Mouse (Mus musculus) MEL (cell line): ENCODE data around the gene Chd5. TPM values are rescaled to one million over a fixed set of nuclear protein-coding genes. Genes with fewer than 3 reads are reported as not detected.

Source experiments
- DNase-seq: peaks from one replicate; pipeline ENCODE4 v3.0.0; 2011; ENCODE audit warnings: low read depth, low spot score
- H3K27ac ChIP-seq: 2 replicates; pipeline ENCODE4 v1.5.1; 2012; ENCODE audit warnings: low read depth, mild to moderate bottlenecking, control low read depth, low read length, moderate library complexity; ENCODE audit not compliant: control insufficient read depth
- H3K27me3 ChIP-seq, 2 experiments: fragments of 150-350 bp in 1 of 2; sonication (generic) in 1 of 2; 2 replicates each; pipeline ENCODE4 v1.6.1; 2012; ENCODE audit warnings: low read length in 2 of 2, mild to moderate bottlenecking in 2 of 2, improper control_type of control experiment in 1 of 2, moderate library complexity in 1 of 2; ENCODE audit not compliant: insufficient read depth in 2 of 2, control insufficient read depth in 1 of 2
- H3K36me3 ChIP-seq, 2 experiments: 2 replicates each; pipeline ENCODE4 v1.6.1; 2012 to 2014; ENCODE audit warnings: low read length in 2 of 2, improper control_type of control experiment in 1 of 2, inconsistent platforms in 1 of 2, mild to moderate bottlenecking in 1 of 2; ENCODE audit not compliant: insufficient read depth in 2 of 2, control insufficient read depth in 1 of 2
- H3K4me1 ChIP-seq, 2 experiments: fragments of 150-350 bp in 1 of 2; sonication (generic) in 1 of 2; 2 replicates each; pipeline ENCODE4 v1.6.1; 2012; ENCODE audit warnings: low read length in 2 of 2, improper control_type of control experiment in 1 of 2, mild to moderate bottlenecking in 1 of 2; ENCODE audit not compliant: insufficient read depth in 2 of 2, control insufficient read depth in 1 of 2
- H3K4me3 ChIP-seq, 2 experiments: fragments of 150-350 bp in 1 of 2; sonication (generic) in 1 of 2; 2 replicates each; pipeline ENCODE4 v1.5.1; 2012; ENCODE audit warnings: low read depth in 2 of 2, low read length in 2 of 2, mild to moderate bottlenecking in 2 of 2, moderate library complexity in 2 of 2, control low read depth in 1 of 2, improper control_type of control experiment in 1 of 2; ENCODE audit not compliant: control insufficient read depth in 1 of 2, insufficient read depth in 1 of 2
- H3K79me2 ChIP-seq: 2 replicates; pipeline ENCODE4 v1.6.1; 2012; ENCODE audit warnings: mild to moderate bottlenecking, low read length, moderate library complexity; ENCODE audit not compliant: control insufficient read depth, poor library complexity, insufficient read depth
- H3K9ac ChIP-seq: 2 replicates; pipeline ENCODE4 v1.6.1; 2012; ENCODE audit warnings: low read depth, mild to moderate bottlenecking, control low read depth, low read length, moderate library complexity; ENCODE audit not compliant: control insufficient read depth, poor library complexity, severe bottlenecking
- H3K9me3 ChIP-seq: fragments of 150-350 bp; sonication (generic); replicated peaks from 2 replicates; pipeline ENCODE4 v1.6.1; 2012; ENCODE audit warnings: mild to moderate bottlenecking, low read length, improper control_type of control experiment, moderate library complexity; ENCODE audit not compliant: insufficient read depth
- BHLHE40 ChIP-seq: IDR thresholded peaks from 2 replicates; pipeline ENCODE4 v1.6.1; 2012; ENCODE audit warnings: low read depth, mild to moderate bottlenecking, inconsistent platforms, low read length, improper control_type of control experiment, borderline replicate concordance
- CHD1 ChIP-seq: IDR thresholded peaks from 2 replicates; pipeline ENCODE4 v1.6.1; 2012; ENCODE audit warnings: low read depth, mild to moderate bottlenecking, inconsistent platforms, low read length, improper control_type of control experiment
- E2F4 ChIP-seq: IDR thresholded peaks from 2 replicates; pipeline ENCODE4 v1.6.1; 2011; ENCODE audit warnings: low read depth, low read length, improper control_type of control experiment, borderline replicate concordance
- ELF1 ChIP-seq: IDR thresholded peaks from 2 replicates; pipeline ENCODE4 v1.6.1; 2014; ENCODE audit warnings: low read depth, mild to moderate bottlenecking, inconsistent platforms, low read length, improper control_type of control experiment, moderate library complexity
- EP300 ChIP-seq, 2 experiments: IDR thresholded peaks; 2 replicates each; pipeline ENCODE4 v1.6.1; 2011; ENCODE audit warnings: improper control_type of control experiment in 2 of 2, low read length in 2 of 2, low read depth in 1 of 2, mild to moderate bottlenecking in 1 of 2
- GABPA ChIP-seq: IDR thresholded peaks from 2 replicates; pipeline ENCODE4 v1.6.1; 2012; ENCODE audit warnings: low read depth, mild to moderate bottlenecking, inconsistent platforms, low read length, improper control_type of control experiment, moderate library complexity
- GATA1 ChIP-seq: IDR thresholded peaks from 2 replicates; pipeline ENCODE4 v1.6.1; 2011; ENCODE audit warnings: low read depth, low read length, improper control_type of control experiment
- HCFC1 ChIP-seq: IDR thresholded peaks from 2 replicates; pipeline ENCODE4 v1.6.1; 2012; ENCODE audit warnings: low read depth, mild to moderate bottlenecking, inconsistent platforms, low read length, improper control_type of control experiment, moderate library complexity
- JUND ChIP-seq: IDR thresholded peaks from 2 replicates; pipeline ENCODE4 v1.6.1; 2011; ENCODE audit warnings: low read depth, mild to moderate bottlenecking, improper control_type of control experiment, low read length
- KAT2A ChIP-seq: conservative IDR thresholded peaks from 2 replicates; pipeline ENCODE4 v1.6.1; 2012; ENCODE audit warnings: low read depth, low read length, improper control_type of control experiment, inconsistent platforms
- MAFK ChIP-seq: IDR thresholded peaks from 2 replicates; pipeline ENCODE4 v1.6.1; 2011; ENCODE audit warnings: low read depth, mild to moderate bottlenecking, low read length, improper control_type of control experiment, borderline replicate concordance
- MAX ChIP-seq: IDR thresholded peaks from 2 replicates; pipeline ENCODE4 v1.6.1; 2011; ENCODE audit warnings: low read length, improper control_type of control experiment
- MAZ ChIP-seq: IDR thresholded peaks from 2 replicates; pipeline ENCODE4 v1.6.1; 2012; ENCODE audit warnings: low read depth, mild to moderate bottlenecking, inconsistent platforms, low read length, improper control_type of control experiment
- MXI1 ChIP-seq: IDR thresholded peaks from 2 replicates; pipeline ENCODE4 v1.6.1; 2011; ENCODE audit warnings: mild to moderate bottlenecking, low read depth, low read length, improper control_type of control experiment
- MYC ChIP-seq: IDR thresholded peaks from 2 replicates; pipeline ENCODE4 v1.6.1; 2011; ENCODE audit warnings: low read depth, mild to moderate bottlenecking, low read length, improper control_type of control experiment, moderate library complexity
- NRF1 ChIP-seq: IDR thresholded peaks from 2 replicates; pipeline ENCODE4 v1.6.1; 2014; ENCODE audit warnings: low read depth, mild to moderate bottlenecking, inconsistent platforms, low read length, improper control_type of control experiment, moderate library complexity; ENCODE audit not compliant: poor library complexity, insufficient read depth, severe bottlenecking
- POLR2AphosphoS2 ChIP-seq: IDR thresholded peaks from 2 replicates; pipeline ENCODE4 v1.6.1; 2011; ENCODE audit warnings: low read length, improper control_type of control experiment
- POLR2AphosphoS5 ChIP-seq: IDR thresholded peaks from 2 replicates; pipeline ENCODE4 v1.6.1; 2012; ENCODE audit warnings: low read depth, borderline replicate concordance, mild to moderate bottlenecking, inconsistent platforms, low read length, moderate library complexity, mixed read lengths
- RAD21 ChIP-seq: IDR thresholded peaks from 2 replicates; pipeline ENCODE4 v1.6.1; 2011; ENCODE audit warnings: mild to moderate bottlenecking, low read depth, low read length, improper control_type of control experiment
- RCOR1 ChIP-seq: IDR thresholded peaks from 2 replicates; pipeline ENCODE4 v1.6.1; 2012; ENCODE audit warnings: low read depth, mild to moderate bottlenecking, inconsistent platforms, low read length, improper control_type of control experiment
- SIN3A ChIP-seq: IDR thresholded peaks from 2 replicates; pipeline ENCODE4 v1.6.1; 2012; ENCODE audit warnings: low read length, improper control_type of control experiment, inconsistent platforms
- SMC3 ChIP-seq: IDR thresholded peaks from 2 replicates; pipeline ENCODE4 v1.6.1; 2011; ENCODE audit warnings: low read depth, low read length, improper control_type of control experiment
- TBP ChIP-seq: IDR thresholded peaks from 2 replicates; pipeline ENCODE4 v1.8.0; 2011; ENCODE audit warnings: low read depth, low read length, improper control_type of control experiment
- TCF12 ChIP-seq: IDR thresholded peaks from 2 replicates; pipeline ENCODE4 v1.6.1; 2014; ENCODE audit warnings: low read depth, mild to moderate bottlenecking, inconsistent platforms, low read length, improper control_type of control experiment, moderate library complexity
- UBTF ChIP-seq: IDR thresholded peaks from 2 replicates; pipeline ENCODE4 v1.6.1; 2012; ENCODE audit warnings: low read depth, mild to moderate bottlenecking, inconsistent platforms, low read length, improper control_type of control experiment, moderate library complexity, borderline replicate concordance; ENCODE audit not compliant: insufficient read depth
- USF1 ChIP-seq: IDR thresholded peaks from 2 replicates; pipeline ENCODE4 v1.6.1; 2014; ENCODE audit warnings: low read depth, mild to moderate bottlenecking, inconsistent platforms, low read length, improper control_type of control experiment, moderate library complexity
- USF2 ChIP-seq, 2 experiments: IDR thresholded peaks; 2 replicates each; pipeline ENCODE4 v1.6.1; 2011 to 2012; ENCODE audit warnings: improper control_type of control experiment in 2 of 2, low read length in 2 of 2, borderline replicate concordance in 1 of 2, inconsistent platforms in 1 of 2, low read depth in 1 of 2, mild to moderate bottlenecking in 1 of 2; ENCODE audit not compliant: insufficient read depth in 1 of 2
- ZC3H11A ChIP-seq: IDR thresholded peaks from 2 replicates; pipeline ENCODE4 v1.6.1; 2012; ENCODE audit warnings: low read depth, mild to moderate bottlenecking, inconsistent platforms, low read length, improper control_type of control experiment
- ZMIZ1 ChIP-seq: IDR thresholded peaks from 2 replicates; pipeline ENCODE4 v1.6.1; 2012; ENCODE audit warnings: low read depth, mild to moderate bottlenecking, inconsistent platforms, low read length, improper control_type of control experiment, moderate library complexity
- ZNF384 ChIP-seq: IDR thresholded peaks from 2 replicates; pipeline ENCODE4 v1.6.1; 2012; ENCODE audit warnings: low read depth, mild to moderate bottlenecking, inconsistent platforms, low read length, improper control_type of control experiment
- polyA plus RNA-seq, 2 experiments: library from polyadenylated mRNA; stranded (reverse) in 1 of 2; unstranded in 1 of 2; fragments of >175 nt in 1 of 2; fragments of >200 nt in 1 of 2; gene quantifications; 2 replicates each; pipeline versions ENCODE4 v1.2.1 to v1.2.4; 2012; ENCODE audit warnings: low replicate concordance in 2 of 2, low read depth in 1 of 2; ENCODE audit not compliant: insufficient read length in 2 of 2, insufficient read depth in 1 of 2, missing spikeins in 1 of 2
- total RNA-seq: library from RNA; depleted of rRNA; stranded (reverse); fragments of 300-350 nt; gene quantifications from 2 replicates; pipeline ENCODE4 v1.2.3, GENCODE M21; 2012

Chd5 gene
- total and polyA plus RNA-seq, 3 experiments: 0.15 to 0.91 TPM; not detected in 1

- H3K36me3 ChIP-seq: peaks cover 0 to 5% of the 10 kb centered on the region in 2 experiments; a peak in 2 of 4 replicates
- H3K9ac ChIP-seq: no peak overlapping the region
- peaks cover 3 to 5% of the 10 kb centered on the region in 2 experiments; a peak in 1 of 4 replicates for H3K4me1 ChIP-seq
- TF ChIP-seq MAZ: no peak
- no peak for TF ChIP-seq USF1
- TF ChIP-seq TBP: no peak
- TF ChIP-seq NRF1: no peak
- TF ChIP-seq UBTF: no peak
- no peak for TF ChIP-seq GATA1
- no peak for TF ChIP-seq MYC
- TF ChIP-seq MAFK: no peak
- no peak for TF ChIP-seq KAT2A
- no peak for TF ChIP-seq CHD1
- TF ChIP-seq ZNF384: no peak
- no peak for TF ChIP-seq MAX
- TF ChIP-seq POLR2AphosphoS5: no peak
- no peak for TF ChIP-seq TCF12
- TF ChIP-seq POLR2AphosphoS2: no peak
- TF ChIP-seq GABPA: no peak
- TF ChIP-seq SIN3A: no peak
- no peak for TF ChIP-seq RAD21
- no peak for TF ChIP-seq ELF1
- no peak for TF ChIP-seq ZMIZ1
- no peak for DNase-seq
- no peaks in the 10 kb centered on the region for H3K9me3 ChIP-seq
- H3K4me3 ChIP-seq: no peak overlapping the region
- H3K27me3 ChIP-seq: no peaks in the 10 kb centered on the region
- H3K79me2 ChIP-seq: peaks cover 8% of the 10 kb centered on the region
- H3K27ac ChIP-seq: no peak overlapping the region
These were observed 35.3 kb upstream of the Chd5 start for GRCm38 (mm10) chr4:152303172-152303571.

- no peaks in the 10 kb centered on the region for H3K79me2 ChIP-seq
- TF ChIP-seq MAFK: no peak
- no peak for TF ChIP-seq MAX
- TF ChIP-seq EP300 (IDR thresholded peaks at IDR 0.05; ENCODE audit: low read depth in 1 of 2, low read length in 2 of 2): no peak
- no peak for TF ChIP-seq MAZ
- TF ChIP-seq MXI1: no peak
- TF ChIP-seq CHD1: no peak
- no peak for TF ChIP-seq SMC3
- TF ChIP-seq KAT2A: no peak
- no peak for TF ChIP-seq ZMIZ1
- TF ChIP-seq ZC3H11A: no peak
- TF ChIP-seq JUND: no peak
- TF ChIP-seq HCFC1: no peak
- no peak for TF ChIP-seq BHLHE40
- no peak for TF ChIP-seq ELF1
- no peak for TF ChIP-seq GABPA
- TF ChIP-seq TBP: no peak
- no peak for TF ChIP-seq RCOR1
- no peak for TF ChIP-seq E2F4
- no peak for TF ChIP-seq POLR2AphosphoS5
- TF ChIP-seq USF2 (IDR thresholded peaks at IDR 0.05; ENCODE audit: borderline replicate concordance in 1 of 2, insufficient read depth in 1 of 2, low read depth in 1 of 2, low read length in 2 of 2): no peak
- TF ChIP-seq, all 39 proteins: peak for 0
- no peak for DNase-seq
- Histone ChIP-seq H3K9me3 (no peaks in the 10 kb centered on the region), H3K27ac (no peak overlapping the region), H3K9ac (no peak overlapping the region), H3K4me1 (no peaks in the 10 kb centered on the region), H3K36me3 (no peaks in the 10 kb centered on the region; a peak in 1 of 4 replicates), H3K4me3 (no peak overlapping the region), H3K27me3 (no peaks in the 10 kb centered on the region)
These were observed 33.8 kb upstream of the Chd5 start for GRCm38 (mm10) chr4:152304685-152305084.
